Mouse (Mus musculus) spleen, adult 12 weeks (tissue): ENCODE data around the gene Gm49387.

Source experiments
- DNase-seq: peaks from one replicate; pipeline ENCODE4 v3.0.0; 2022; ENCODE audit warnings: low spot score

The Gm49387 gene

DNA sequence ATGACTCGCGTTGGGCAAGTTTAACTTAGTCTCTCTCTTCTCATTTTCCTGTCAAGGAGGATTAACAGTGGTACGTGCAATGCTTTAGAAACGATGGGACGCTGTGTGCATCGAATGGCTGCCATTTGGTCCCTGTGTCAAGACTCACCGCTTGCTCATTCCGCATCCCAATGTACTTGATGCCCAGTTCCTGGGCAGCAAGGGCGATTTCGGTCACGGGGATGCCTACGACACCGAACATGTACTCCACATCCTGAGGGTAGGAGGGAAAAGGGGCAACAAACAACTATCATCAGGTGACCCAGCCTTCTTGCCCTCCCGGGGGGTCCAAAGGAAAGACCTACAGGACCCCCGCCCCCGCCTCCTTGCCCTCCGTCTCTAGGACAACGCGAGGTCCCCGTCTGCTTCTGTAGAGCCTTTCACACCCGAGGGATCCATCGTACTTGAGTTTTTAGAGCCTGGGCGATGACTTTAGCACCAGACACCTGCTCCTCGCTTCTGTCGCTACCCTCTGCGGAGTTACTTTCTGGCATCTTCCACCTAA lies at the start of gene Gm49387:
Gm49387 (minus strand) TSS at position 533 of the 544 bp plus-strand sequence.
- DNase-seq = no peak

DNA sequence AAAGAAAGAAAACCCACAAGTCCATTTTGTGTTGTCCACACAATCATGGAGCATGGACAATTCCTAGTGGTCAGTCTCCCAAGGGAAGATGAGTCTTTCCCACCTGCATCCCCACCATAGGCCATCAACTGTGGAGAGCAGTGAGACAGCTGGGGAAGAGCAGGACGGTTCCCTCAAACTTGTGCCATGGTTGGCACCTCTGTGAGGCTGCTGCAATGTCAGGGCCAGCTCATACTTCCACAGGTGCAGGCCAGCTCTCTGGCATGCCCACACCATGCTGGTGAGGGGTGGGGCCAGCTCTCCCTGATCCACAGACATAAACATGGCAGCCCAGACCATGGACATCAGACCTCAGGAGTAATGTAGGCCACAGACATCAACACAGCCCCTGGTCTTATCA lies 45.6 kb upstream of the Gm49387 start:
- no peak for DNase-seq

DNA sequence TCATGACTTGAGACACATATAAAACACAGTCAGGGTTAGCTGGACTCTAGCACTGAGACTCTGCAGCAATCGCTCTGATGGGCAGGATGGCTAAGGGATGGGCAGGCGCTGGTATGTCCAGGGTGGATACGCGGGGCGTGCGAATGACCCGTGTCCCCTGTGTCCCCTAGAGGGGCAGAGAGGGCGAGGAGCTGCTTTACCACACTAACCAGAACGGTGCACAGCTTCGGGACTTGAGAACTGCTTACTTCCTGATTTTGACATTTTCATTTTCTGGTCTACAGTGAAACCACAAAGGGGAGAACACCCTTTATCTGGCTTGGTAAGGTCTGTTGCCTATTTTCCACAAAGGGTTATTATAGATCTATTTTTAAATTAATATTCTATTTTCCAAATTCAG lies 45.0 kb upstream of the Gm49387 start:
- no peak for DNase-seq

DNA sequence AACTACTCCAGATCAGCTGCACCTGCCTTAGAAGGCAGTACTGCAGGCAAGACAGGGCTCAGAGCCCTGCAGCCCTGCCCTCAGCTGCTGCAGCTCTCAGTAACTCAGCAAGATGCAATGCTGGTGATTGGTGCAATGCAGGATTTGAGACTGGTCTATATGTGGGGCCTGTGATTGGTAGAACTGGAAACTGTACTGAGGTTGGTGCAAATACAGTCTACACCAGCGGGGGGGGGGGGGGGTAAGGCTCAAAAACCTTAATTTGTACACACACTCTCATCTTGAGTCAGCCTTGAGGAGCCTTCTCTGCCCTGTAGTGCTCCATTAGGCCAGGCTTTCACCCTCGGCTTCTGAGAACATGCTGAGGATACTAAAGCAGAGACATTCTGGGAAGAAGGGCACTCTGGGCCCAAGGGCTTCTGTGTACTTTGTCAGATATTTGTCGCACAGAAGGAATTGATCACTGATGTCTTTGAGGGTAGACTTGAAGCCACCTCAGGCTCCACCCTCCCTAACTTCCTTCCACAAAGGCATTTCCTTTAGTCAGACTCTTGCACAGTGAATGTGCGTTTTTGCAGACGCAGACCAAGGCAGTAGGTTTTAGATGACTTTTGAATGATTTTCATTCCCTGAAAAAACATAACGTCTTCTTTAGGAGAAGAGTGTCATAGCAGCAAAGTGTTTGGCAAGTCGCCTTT lies 43.8 kb upstream of the Gm49387 start:
- DNase-seq = no peak

DNA sequence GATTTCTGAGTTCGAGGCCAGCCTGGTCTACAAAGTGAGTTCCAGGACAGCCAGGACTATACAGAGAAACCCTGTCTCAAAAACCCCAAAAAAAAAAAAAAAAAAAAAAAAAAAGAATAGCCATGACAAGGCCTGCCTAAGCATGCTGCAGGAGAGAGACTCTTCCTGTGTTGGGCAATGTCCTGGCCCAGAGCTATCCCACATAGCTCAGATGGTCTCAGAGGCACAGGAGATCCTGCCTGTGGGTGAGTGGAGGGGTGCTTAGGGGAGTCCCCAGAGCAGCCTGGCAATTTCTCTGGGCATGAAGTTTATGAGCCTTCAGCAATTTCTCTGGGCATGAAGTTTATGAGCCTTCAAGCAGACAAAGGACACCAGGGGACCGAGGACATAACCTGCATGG lies 42.9 kb upstream of the Gm49387 start:
- DNase-seq = no peak

DNA sequence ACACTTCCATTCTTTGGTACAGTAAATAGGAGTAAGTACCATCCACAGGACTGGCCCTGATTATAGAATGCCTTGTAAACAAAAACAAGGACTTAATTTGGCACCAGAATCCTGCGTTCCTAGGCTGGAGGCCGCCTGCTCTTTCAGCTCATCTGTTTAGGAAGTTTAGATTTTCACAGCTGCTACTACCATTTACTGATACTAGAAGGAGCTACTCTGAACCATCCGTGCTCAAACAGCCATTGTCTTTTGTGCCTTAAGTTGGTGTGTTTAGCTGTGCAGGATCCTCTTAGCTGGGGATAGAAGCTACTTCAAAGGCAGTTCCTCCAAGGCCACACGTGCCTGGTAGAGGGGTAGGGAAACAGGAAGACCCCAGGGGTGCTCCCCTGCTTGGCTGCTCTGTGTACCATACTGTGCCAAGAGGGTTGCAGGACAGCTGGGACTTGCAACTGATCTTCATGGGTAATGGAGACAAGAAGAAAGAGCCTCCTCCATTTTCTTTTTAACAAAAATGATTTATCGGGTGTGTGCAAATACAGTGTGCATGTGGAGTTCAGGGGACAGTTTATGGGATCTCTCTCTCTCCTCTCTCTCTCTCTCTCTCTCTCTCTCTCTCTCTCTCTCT lies 41.4 kb upstream of the Gm49387 start:
- no peak for DNase-seq

DNA sequence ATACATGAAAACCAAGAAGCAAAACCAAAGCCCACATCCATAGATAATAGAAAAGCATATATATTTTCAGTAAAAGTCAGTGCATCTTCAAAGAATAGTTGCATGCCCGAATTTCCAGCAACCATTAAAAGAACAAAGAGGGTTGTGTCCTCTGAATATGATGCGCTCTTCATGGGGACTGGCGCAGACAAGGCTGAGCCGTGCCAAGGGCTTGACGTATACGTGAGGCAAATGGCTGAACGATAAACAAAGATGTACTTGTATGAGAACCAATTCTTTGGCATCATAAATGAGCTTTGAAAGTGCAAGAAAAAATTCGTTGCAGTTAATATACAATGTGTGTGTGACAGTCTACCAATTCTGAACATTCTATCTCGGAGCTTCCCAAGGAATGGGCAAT lies 40.6 kb upstream of the Gm49387 start:
- DNase-seq = no peak

DNA sequence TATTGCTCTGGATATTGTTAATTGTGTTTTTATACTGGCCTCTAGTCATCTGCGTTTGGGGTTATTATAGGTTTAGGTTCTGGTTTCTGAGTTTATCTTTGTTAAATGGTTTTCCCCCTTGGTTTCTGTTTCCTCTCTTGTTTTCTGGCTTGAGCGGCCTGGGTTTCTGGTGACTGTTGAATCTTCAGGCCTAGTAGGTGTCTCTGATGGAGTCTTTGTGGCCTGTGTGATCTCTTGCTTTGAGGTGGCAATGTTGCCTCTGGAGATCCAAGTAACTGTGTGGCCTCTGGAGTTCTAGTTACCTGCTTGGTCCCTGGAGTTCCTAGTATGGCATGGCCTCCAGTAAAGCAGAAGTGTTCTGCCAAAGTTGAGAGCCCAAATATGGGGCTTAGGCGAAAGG lies 40.0 kb upstream of the Gm49387 start:
- no peak for DNase-seq

DNA sequence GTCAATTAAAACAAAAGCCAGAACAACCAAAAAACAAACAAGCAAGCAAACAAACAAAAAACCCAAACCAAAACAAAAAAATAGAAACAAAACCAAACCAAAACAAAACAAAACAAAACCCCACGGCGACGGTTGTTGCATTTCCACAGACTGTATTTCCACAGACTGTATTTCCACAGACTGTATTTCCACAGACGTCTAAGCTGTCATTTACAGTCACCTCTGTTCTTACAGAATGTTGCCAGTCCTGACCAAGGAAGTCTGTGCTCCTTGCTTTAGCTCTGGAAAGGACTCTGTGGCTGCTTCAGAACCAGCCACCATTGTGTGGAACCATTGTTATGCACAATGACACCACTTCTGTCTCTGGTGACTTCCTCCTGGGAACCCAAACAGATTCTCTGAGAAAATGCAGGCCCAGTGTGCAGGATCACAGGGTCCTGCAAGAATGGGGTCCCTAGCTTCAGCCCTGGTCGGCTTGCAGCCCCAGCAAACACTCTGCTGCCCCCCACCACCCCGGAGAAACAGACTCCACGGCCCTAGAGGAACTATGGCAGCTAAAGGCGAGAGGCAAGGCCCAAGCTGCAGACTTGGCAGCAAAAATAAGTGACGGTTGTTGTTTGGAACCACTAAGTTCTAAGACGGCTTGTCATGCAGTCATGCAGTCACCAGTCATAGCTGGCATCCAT lies 31.1 kb upstream of the Gm49387 start:
- DNase-seq = no peak

DNA sequence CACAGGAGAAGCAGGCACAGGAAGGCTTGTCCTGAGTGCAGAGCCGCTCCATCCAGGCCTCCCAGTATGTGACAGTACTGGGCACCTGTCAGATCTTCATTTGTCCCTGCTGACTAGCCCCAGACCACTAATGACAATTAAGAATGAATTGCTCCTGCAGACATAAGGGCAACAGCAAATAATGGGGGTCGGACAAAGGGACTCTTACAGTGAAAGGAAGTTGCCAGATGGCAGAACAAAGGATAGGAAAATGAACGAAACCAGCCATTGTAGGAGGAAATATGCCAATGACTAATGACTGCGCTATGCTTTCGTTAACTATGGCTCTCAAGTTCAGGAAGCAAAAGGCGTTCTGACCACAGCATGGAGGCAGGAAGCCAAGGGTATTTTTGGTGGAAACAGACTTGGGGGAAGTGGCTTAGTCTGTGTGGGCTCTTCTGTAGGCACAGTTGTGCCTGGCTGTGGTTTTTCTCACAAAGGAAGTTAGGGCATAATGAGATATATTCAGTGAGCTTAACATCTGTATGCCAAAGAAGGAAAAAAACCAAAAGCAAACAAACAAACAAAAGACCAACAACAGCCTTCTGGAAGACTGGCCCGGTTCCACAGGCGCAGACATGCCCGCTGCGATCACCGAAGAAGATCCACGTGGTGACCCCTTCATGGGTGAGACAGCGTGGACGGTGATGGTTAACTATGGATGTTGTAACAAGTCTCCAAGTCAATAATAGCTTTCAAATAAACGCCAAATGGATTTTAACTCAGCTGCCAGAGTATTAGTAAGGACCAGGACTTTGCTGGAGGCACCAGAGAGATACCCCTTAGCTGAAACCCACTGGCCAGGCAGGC lies 29.2 kb upstream of the Gm49387 start:
- no peak for DNase-seq

DNA sequence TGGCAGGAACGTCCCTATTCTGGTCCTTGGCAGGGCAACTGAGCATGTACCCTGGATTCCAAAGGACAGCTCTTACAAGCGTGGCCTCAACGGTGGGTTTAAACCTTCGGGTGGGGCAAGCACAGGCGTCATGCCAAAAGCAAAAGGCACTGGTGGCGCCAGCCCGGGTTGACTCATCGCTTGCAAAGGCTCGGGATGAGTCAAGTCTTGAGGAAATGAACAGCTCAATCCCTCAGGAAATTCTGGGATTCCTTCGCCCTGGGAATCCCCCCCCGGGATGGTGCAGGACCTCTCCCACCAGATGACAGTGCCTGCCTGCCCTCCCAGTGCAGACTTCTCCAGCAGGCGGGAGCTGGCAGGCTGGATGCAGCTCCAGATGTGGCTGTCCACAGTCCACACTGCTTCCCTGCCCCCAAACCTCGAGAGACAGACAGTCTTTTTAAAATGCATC lies 28.5 kb upstream of the Gm49387 start:
- DNase-seq = no peak

DNA sequence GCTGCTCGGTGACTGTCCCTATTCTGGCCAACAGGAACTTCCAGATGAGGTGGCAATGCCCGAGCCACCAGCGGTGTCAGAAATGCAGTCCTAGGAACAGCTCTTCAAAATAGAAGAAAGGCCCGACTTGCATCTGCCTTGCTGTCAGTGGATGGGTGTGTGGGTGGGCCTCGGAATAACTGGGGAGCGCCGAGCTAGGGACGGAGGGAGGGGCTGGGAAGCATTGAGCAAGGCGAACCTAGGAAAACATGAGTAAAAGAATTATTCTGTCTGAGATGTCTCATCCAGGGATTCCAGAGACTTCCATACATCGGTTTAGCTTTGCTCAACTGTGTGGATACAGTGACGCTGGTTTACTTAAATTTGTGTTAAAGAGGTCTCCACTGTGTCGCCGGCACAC lies 27.6 kb upstream of the Gm49387 start:
- no peak for DNase-seq

DNA sequence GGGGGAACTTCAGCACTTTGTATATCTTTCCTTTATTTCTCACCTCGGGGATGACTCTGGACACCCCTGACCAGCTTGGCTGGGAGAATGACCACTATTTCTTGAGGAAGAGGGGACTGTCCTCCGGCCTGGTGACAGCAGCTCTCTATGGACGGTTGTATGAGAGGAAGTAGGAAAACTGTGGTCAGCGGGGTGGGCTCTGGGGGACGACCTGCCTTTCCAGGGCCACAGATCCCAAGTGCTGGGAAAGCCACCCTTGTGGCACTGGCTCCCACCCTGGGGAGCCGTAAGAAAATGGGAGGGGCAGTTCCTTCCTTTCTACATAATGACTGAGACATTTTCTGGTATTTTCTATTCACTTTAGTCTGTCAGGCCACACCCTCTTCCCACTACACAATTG lies 27.1 kb upstream of the Gm49387 start:
- no peak for DNase-seq

DNA sequence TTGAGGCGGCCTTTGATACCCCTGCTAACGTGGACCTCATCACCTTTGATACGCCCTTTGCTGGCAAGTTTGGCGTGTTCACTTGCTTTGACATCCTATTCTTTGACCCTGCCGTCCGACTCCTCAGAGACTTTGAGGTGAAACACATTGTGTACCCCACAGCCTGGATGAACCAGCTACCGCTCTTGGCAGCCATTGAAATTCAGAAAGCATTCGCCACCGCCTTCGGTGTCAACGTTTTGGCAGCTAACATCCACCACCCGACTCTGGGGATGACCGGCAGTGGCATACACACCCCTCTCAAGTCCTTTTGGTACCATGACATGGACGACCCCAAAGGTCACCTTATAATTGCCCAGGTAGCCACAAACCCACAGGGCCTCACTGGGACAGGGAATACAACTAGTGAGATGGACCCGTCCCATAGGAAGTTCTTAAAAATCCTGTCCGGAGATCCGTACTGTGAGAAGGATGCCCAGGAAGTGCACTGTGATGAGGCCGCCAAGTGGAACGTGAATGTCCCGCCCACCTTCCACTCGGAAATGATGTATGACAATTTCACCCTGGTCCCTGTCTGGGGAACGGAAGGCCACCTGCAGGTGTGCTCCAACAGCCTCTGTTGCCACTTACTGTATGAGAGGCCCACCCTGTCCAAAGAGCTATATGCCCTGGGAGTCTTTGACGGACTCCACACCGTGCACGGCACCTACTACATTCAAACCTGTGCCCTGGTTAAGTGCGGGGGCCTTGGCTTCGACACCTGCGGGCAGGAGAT lies 26.4 kb upstream of the Gm49387 start:
- no peak for DNase-seq

DNA sequence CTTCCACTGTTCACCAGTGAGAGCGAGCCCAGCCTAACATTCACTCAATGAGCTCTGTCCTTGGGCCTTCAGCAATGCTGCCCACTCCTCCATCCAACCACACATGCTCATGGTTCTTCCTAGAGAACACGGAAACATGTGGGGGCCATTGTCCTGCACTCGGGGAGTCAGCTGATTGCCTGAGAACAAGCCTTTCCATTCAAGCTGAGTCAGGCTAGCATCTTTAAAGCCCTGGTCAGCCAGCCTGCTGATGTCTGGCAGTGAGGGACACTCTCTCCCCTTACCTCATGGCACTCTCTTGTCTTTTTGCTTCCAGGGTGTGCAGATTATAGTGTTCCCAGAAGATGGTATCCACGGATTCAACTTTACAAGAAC lies 24.9 kb upstream of the Gm49387 start:
- no peak for DNase-seq

DNA sequence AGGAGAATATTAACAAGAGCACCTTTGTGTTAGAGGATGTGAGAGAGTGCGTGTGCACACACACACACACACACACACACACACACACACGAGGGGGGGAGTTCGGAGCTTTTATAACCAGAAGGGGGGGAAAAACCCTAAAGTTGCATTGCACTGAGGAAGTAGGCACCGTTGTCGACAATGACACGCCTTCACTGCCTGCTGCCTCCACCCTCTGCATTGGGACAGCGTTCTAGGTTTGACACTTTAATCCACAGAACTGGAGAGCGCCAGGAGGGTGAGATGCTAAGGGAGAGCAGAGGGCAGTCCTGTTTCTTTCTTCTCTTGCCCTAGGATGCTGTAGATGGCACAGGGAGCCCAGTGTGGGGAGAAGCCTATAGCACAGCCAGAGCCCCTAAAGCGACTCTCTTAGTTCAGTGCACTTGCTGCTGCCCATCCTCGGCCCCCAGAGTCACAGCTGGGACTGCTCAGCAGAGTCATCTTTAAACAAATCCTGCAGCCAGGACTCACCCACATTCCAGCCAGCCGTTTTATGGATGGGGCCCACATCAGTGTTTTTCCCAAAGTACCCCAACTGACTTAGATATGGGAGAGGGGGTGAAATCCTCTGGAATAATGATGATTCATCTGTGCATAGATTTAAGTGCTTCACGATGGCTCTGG lies 24.4 kb upstream of the Gm49387 start:
- DNase-seq = no peak

DNA sequence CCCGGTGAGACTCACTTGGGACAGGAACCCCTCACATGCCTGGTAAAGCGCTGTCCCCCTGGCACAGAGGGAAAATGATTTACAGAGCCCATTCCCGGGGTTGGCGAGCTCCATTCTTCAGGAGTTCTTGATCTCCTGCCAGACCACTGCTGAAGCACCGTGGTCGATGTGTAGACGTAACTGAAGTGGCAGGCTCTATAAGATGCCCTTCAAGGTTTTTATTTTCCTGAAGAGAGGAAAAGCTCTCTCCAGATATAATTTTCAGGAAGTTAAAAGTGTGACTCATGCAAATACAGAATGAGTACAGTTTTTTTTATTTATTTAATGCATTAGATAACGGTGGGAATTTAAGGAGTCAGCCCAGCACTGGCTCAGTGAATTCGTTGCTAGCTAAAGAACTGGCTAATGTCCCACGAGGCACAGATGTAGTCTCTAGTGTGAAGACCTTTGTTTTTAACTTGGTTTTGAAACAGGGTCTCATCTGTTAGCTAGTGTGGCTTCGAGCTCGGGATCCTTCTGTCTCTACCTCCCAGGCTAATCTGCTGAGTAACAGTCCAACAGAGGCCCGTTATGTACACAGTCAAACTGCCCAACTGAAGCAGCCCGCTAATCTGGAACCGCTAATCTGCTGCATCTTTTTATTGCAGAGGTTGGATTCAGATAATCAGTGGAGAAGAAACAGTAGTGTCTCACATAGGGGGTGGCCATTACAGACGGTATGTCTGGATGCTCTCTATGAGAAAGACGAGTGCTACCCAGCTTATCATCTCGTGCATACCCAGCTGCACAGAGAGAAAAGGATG lies 23.6 kb upstream of the Gm49387 start:
- DNase-seq = no peak

DNA sequence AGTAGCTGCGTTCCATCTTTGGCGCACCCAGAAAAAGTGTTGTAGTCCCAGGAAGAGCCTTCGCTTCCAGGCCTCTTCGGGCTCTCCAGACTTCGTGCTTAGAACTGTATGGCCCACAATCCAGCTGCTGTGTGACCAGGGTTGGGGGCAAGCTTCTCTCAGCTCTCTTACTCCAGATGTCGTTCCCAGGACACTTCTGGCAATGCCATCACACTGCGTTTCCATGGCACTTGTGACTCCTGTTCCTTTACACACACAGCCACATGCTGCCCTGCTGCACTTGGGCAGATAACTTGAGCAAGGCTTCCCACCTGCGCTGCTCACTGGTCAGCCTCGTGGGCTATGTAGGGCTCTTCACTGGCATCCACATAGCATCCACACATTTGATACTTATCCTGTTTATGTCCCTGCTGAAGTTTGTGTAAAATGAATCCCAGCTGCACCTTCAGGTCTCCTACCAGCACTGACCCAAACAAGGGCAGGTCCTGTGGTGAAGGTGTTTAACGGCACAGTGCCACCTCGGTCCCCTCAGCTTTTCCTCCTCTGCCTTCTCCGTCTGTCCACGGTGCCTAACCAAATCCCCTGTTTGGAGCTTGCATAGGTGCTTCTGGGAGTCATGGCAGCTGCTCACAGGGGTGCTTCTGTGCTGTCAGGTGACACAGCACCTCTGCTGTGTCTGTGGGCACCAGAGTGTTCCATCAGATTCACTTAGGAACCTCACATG lies 22.9 kb upstream of the Gm49387 start:
- no peak for DNase-seq

DNA sequence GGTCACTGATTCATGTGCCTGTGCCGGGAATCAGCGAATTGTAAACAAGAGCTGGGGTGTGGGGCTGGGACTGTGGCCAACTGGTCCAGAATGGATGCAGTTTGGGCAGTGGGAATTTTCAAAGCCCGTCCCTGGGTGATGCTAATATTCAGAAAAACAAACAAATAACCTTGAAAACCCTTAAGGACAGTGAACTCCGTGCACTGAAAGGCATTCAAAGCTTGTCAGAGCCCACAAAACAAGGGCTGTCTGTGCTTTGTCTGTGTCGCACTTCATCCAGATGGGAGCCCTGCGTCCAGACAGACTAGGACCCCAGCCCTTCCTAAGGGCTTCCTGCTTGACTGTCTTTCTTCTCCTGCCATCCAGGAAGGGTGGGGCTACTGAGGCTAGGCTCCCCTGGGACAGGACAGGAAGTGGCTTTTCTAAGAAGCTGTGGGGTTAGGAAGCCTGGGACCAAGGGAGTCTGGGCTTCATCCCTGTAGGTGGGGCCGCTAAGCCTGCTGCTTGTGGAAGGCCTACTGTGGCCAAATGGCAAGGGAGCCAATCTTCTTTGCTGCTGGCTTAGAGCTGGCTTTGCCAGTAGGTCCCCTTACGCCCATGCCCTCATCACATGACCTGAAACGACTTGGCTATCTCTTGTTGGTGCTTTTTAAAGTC lies 22.0 kb upstream of the Gm49387 start:
- no peak for DNase-seq
